Mouse (Mus musculus) heart, embryonic 10.5 days (tissue): ENCODE measurements around the gene Odr4. TPM values are rescaled to one million over a fixed set of nuclear protein-coding genes. Genes with fewer than 3 reads are reported as not detected.

ENCODE experiments used
- DNase-seq: peaks from one replicate; pipeline ENCODE4 v3.0.0-alpha.2; 2017; ENCODE audit warnings: low spot score
- H3K27ac ChIP-seq: fragments of 300-500 bp; sonication (generic); 2 replicates; pipeline ENCODE4 v1.5.1; 2016; ENCODE audit warnings: mild to moderate bottlenecking
- H3K27me3 ChIP-seq: fragments of 300-500 bp; sonication (generic); 2 replicates; pipeline ENCODE4 v1.6.1; 2016; ENCODE audit warnings: mild to moderate bottlenecking; ENCODE audit not compliant: poor library complexity, insufficient read depth, severe bottlenecking
- H3K36me3 ChIP-seq: fragments of 300-500 bp; sonication (generic); 2 replicates; pipeline ENCODE4 v1.6.1; 2016; ENCODE audit warnings: mild to moderate bottlenecking, moderate library complexity
- H3K4me1 ChIP-seq: fragments of 300-500 bp; sonication (generic); 2 replicates; pipeline ENCODE4 v1.6.1; 2016; ENCODE audit warnings: mild to moderate bottlenecking
- H3K4me3 ChIP-seq: fragments of 300-500 bp; sonication (generic); 2 replicates; pipeline ENCODE4 v1.5.1; 2016; ENCODE audit warnings: mild to moderate bottlenecking, moderate library complexity
- H3K9me3 ChIP-seq: fragments of 300-500 bp; sonication (generic); 2 replicates; pipeline ENCODE4 v1.6.1; 2016; ENCODE audit warnings: mild to moderate bottlenecking, moderate library complexity
- WGBS: fragments of 180-500 bp; shearing (Covaris S2); methylation state at CpG from one replicate; pipeline ENCODE4 v1.1.7; 2016; 5-methylcytosine and 5-hydroxymethylcytosine counted together
- polyA plus RNA-seq: library from polyadenylated mRNA; unstranded; fragments of >200 nt; fragmentation: Nextera tagmentation; extraction: Ambion mirVana; gene quantifications from 2 replicates; pipeline ENCODE4 v1.2.1, GENCODE M21; 2016

The Odr4 gene
- polyA plus RNA-seq, 1 experiment from 2014 or later = 29.9 TPM

GRCm38 (mm10) chr1:150391931-150392637 is 796 bp downstream of the Odr4 start:
- peak overlapping the region; percentile 73 for H3K4me3 ChIP-seq
- peak overlapping the region; percentile 94 for H3K27ac ChIP-seq
- H3K36me3 ChIP-seq = peaks cover 38% of the 10 kb centered on the region
- H3K4me1 ChIP-seq = peaks cover 4% of the 10 kb centered on the region; the same call in 1 of the 2 replicates
- DNase-seq = no peak
- H3K9me3 ChIP-seq = no peaks in the 10 kb centered on the region
- 23% methylated on average over 11 of the region's 11 CpGs for WGBS
- H3K27me3 ChIP-seq = no peaks in the 10 kb centered on the region

DNA sequence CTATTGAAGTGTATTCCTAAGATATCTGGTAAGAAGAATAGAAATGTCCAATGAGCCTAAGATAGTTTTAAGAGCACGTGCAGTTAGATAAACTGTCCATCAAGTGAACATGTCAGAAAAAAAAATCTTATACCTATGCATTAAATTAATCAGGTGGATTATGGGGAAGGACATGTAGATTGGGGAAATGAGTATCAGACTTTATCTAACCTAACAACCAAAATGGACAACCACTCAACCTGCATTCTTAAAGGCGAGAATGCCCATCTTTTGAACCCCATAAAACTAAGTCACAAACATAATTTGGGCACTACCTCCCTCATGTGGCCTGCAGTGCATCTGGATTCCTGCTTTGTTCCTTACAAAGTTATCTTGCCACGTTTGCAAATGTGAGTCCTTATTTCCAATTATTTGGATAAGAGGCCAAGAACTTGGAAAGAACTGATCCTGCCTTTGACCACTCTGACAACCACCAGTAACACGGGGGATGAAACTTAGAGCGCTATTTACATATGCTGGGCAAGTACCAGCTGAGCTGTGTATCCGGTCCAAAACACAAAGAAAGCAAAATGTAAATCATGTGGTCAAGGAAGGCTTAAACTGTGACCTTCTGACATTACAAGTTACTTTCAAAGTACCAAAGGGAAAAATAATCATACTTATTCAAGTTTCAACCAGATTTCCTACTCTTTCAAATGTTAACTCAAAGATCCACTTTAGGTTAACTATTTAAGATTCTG is 3.3 kb downstream of the Odr4 start:
- Histone ChIP-seq H3K4me1 (peaks cover 4% of the 10 kb centered on the region; the same call in 1 of the 2 replicates), H3K27me3 (no peaks in the 10 kb centered on the region), H3K27ac (no peak overlapping the region), H3K4me3 (no peak overlapping the region), H3K36me3 (peaks cover 32% of the 10 kb centered on the region), H3K9me3 (no peaks in the 10 kb centered on the region)
- WGBS = 88% methylated on average over 6 of the region's 6 CpGs
- DNase-seq = no peak

DNA sequence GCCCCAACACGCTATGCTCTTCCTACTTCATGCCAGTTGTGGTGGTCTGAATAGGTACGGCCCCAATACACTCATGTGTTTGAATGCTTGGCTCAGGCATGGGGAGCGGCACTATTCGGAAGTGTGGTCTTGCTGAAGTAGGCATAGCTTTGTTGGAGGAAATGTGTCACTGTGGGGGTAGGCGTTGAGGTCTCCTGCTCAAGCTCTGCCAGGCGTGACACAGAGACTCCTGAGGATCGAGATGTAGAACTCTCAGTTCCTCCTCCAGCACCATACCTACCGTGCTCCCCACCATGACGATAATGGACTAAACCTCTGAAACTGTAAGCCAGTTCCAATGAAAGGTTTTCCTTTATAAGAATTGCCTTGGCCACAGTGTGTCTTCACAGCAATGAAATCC is 5.3 kb downstream of the Odr4 start:
- DNase-seq = no peak
- Histone ChIP-seq H3K4me3 (no peak overlapping the region), H3K9me3 (no peaks in the 10 kb centered on the region), H3K27ac (no peak overlapping the region), H3K4me1 (peaks cover 4% of the 10 kb centered on the region; the same call in 1 of the 2 replicates), H3K27me3 (no peaks in the 10 kb centered on the region), H3K36me3 (peaks cover 42% of the 10 kb centered on the region)
- 91% methylated on average over 9 of the region's 9 CpGs for WGBS

GRCm38 (mm10) chr1:150384138-150384537 is 8.7 kb downstream of the Odr4 start:
- 93% methylated on average over 4 of the region's 4 CpGs for WGBS
- H3K4me3 ChIP-seq = no peak overlapping the region
- H3K9me3 ChIP-seq = no peaks in the 10 kb centered on the region
- DNase-seq = no peak
- no peaks in the 10 kb centered on the region for H3K4me1 ChIP-seq
- peaks cover 53% of the 10 kb centered on the region for H3K36me3 ChIP-seq
- no peak overlapping the region for H3K27ac ChIP-seq
- H3K27me3 ChIP-seq = no peaks in the 10 kb centered on the region

DNA sequence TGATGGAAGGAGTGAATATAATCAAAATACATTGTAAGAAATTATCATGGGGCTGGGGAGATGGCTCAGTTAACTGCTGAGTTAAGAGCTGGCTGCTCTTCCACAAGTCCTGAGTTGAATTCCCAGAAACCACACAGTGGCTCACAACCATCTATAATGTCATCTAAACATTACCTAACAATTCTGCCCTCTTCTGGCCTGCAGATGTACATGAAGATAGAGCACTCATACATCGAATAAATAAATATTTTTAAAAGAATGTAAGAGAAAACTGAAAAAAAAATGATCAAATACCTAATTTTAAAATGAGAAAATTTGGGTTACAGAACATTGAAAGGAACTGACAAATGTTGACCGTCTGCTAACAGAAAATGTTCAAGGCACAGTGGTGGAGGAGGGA is 18.6 kb downstream of the Odr4 start:
- WGBS = 88% methylated on average over 2 of the region's 2 CpGs
- no peak overlapping the region for H3K27ac ChIP-seq
- H3K9me3 ChIP-seq = no peaks in the 10 kb centered on the region
- H3K36me3 ChIP-seq = peaks cover 25% of the 10 kb centered on the region
- no peak for DNase-seq
- no peaks in the 10 kb centered on the region for H3K4me1 ChIP-seq
- no peaks in the 10 kb centered on the region for H3K27me3 ChIP-seq
- H3K4me3 ChIP-seq = no peak overlapping the region

DNA sequence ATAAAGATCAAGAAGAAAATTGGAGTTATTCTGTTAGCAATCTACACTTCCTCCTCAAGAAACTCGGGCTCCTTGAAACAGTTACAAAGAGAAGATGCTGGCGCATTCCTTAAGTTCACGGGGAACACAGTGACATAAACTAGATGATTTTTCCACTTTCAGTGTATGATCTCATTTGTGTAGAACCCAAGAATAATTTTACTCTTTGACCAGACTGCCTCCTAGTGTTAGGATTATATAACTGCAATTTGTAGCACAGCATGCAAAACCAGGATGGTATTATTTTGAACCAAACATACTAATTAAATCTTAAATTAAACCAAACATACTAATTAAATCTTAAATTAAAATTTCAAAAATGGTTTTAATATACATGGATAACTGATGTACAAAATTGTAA is 20.0 kb downstream of the Odr4 start:
- no peak overlapping the region for H3K27ac ChIP-seq
- H3K27me3 ChIP-seq = no peaks in the 10 kb centered on the region
- whole genome bisulfite sequencing = 77% methylated on average over 3 of the region's 3 CpGs
- no peak overlapping the region for H3K4me3 ChIP-seq
- no peak for DNase-seq
- H3K4me1 ChIP-seq = no peaks in the 10 kb centered on the region
- H3K9me3 ChIP-seq = no peaks in the 10 kb centered on the region
- H3K36me3 ChIP-seq = peaks cover 24% of the 10 kb centered on the region

GRCm38 (mm10) chr1:150360864-150361263 is 32.0 kb downstream of the Odr4 start:
- WGBS = 94% methylated on average over 1 of the region's 1 CpGs
- Histone ChIP-seq H3K27me3 (no peaks in the 10 kb centered on the region), H3K4me3 (no peak overlapping the region), H3K27ac (no peak overlapping the region), H3K4me1 (no peaks in the 10 kb centered on the region), H3K9me3 (no peaks in the 10 kb centered on the region), H3K36me3 (peaks cover 44% of the 10 kb centered on the region)
- DNase-seq = no peak

DNA sequence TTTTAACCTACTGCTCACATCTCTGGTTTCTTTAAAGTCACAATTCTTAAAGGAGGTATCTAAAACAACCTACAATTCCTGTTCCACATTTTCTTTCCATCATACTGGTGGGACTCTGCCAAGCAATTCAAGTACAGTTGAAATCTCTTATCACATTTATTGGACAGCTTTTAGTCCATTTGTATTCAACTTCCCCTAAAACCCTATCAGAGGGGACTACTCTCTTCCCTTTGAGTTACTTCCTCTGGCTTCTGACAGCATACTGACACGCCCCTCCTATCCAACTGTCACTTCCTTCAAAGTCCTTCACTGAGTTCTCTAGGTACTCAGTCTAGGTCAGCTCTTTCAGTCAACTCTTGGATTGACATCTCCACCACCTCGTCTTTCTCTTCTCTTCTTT is 57.8 kb downstream of the Odr4 start:
- H3K9me3 ChIP-seq = no peaks in the 10 kb centered on the region
- no peaks in the 10 kb centered on the region for H3K36me3 ChIP-seq
- no peaks in the 10 kb centered on the region for H3K27me3 ChIP-seq
- H3K4me3 ChIP-seq = no peak overlapping the region
- DNase-seq = no peak
- no peaks in the 10 kb centered on the region for H3K4me1 ChIP-seq
- WGBS = 55% methylated on average over 2 of the region's 2 CpGs
- no peak overlapping the region for H3K27ac ChIP-seq

DNA sequence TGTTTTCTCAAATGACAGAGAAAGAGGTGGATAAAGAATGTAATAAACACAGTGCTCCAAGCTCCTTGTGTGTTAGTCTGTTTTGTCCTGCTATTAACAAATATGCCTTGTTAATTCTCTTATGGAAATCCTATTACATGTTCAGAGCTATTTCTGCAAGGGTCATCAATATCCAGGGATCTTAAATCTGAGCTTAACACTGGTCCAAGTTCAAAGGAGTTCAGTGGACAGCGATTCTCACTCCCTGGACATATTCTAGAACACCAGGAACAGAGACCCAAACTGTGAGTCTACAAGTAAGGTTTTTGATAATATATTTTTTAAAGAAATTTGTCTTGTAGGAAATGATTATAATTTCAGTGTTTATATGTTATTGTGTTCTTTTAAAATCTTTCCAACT is 73.7 kb downstream of the Odr4 start, which contains the start of gene Pdc:
Gene Pdc, plus strand, starts transcription at position 213 of the 400 bp plus-strand sequence.
- Histone ChIP-seq H3K9me3 (no peaks in the 10 kb centered on the region), H3K27ac (no peak within 1 kb of the TSS), H3K27me3 (no peaks in the 10 kb centered on the region), H3K36me3 (no peaks in the 10 kb centered on the region), H3K4me1 (no peaks in the 10 kb centered on the region), H3K4me3 (no peak within 1 kb of the TSS)
- DNase-seq = no peak
- 74% methylated on average over 1 of the region's 1 CpGs for WGBS

Other genes starting within 250 kb of the Odr4 start
- gene Pdc, start 73.7 kb downstream of the Odr4 start, polyA plus RNA-seq = not detected in 2 replicates
- 138 and 157 TPM in 2 replicates for gene Tpr, start 242 bp downstream of the Odr4 start, polyA plus RNA-seq
- 0.26 and 0.30 TPM in 2 replicates for gene Prg4, start 73.1 kb upstream of the Odr4 start, polyA plus RNA-seq